Mouse (Mus musculus) brain, adult 2 months (tissue): ENCODE results near the gene Igf1r.

Experiments used
- DNase-seq: peaks from one replicate; pipeline ENCODE4 v3.0.0; 2011; ENCODE audit warnings: low read depth, low spot score

Igf1r gene

DNA sequence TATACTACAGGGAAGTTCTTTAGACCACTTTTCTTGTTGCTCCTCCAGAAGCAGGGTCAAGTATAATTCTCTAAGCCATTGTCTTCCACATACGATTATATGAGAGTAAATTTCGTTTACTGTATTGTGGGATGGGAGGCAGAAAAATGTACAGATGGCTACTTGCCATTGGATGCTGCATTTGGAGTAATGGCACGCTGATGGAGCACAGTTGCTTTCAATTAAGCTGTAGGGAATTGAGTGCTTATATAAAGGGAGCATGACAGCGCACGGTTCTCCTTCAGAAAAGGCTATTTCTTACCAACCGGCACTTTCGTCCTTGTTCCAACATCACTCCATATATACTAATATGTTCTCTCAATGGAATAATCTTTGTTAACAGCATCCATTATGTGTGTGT lies 96.4 kb downstream of the Igf1r start:
- DNase-seq: no peak

DNA sequence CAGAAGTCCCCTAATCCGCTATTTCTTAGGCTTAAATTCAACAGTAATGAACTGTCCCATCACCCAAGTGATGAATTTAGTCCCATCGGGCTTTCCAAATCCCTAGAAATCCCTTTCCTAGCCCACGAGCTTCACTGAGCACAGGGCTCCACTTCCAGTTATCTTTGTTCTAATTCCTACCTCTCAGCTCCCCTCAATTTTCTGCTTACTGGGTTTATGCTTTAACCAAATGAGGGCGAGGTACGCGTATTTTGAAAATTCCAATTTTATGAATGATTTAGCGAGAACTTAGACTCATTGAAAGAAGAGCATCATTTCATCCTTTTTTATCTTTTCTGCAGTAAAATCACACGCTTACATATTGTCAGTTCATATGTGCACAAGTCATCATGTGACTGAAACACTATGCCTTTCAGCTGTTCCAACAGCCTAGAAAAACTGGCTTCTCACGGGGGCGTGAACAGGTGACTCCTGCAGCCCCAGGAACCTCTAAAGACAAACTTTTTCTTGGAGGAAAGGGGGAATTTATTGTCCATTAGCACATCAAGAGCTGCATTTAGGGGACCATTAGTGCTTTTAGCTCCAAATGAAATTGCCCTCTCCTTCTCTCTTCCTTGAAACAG lies 100.5 kb downstream of the Igf1r start:
- DNase-seq: no peak

DNA sequence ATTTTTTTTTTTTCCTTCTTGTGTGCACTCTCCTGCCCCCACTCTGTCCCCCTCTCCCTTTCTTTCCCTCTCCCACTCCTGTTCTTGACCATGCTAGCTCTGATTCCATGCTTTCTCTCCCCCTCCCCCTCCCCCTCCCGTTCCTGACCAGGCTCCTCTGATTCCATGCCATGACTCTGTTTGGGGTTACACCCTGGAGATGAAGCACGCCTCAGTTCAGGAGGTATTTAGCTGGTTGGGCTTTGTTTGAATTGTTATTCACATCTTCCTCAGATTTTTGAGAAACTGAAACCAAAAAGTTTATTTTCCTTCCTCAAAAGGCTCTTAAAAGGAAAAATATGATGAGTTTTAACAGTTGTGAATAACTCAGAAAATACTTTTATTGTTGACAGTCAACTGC lies 101.9 kb downstream of the Igf1r start:
- no peak for DNase-seq

DNA sequence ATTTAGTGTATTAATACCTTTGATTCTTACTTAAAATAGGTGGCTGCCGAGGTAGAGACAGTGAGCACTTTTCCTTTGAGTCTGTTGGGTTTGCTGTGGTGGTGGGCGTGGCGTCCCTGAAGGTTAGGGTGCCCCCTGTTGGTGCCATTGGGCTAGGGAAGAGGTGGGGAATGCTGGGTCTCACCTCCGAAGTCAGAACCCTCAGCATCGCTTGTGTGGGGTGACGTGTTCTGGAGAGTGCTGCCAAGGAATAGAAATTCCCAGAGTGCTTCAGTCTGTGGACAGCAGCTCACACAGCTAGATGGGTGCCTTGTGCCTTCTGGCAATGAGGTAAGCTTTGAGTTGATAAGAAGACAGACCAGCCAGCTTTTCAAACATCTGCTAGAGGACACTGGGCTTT lies 102.3 kb downstream of the Igf1r start:
- DNase-seq: peak; percentile 33

DNA sequence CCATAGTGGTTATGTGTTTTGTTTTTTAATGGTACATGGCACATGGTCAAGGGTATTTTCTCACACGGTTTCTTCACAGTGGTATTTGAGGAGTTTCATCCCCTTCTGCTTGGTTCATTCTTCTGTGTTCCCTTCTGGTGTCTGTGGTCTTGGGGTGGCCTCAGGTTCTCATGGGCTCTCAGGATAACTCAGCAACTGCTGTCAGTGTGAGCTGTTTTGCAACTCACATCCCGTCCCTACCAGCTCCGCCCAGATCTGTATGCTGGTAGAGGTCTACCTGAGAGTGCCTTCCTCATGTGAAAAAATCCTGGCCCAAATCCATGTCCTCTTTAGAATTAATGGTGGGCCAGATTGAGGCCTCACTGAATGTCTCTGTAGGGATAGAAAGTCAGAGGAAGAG lies 104.4 kb downstream of the Igf1r start:
- DNase-seq: no peak

DNA sequence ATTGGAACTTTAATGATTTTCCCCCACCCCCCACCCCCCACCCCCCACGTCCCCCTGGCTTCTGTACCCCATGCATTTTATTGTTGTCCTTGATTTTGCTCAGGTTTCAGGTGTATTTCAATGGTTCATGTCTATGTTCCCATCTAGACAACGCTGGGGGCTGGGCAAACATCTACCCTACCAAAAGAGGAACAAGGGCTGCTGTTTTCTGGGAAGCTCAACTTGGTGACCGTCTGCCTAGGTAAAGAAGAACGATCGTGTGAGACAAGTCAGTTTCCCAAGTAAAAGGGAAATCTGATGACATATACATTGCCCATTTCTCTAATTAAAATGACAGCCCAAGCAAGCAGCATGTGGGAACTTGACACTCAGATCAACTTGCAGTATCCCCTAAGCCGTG lies 107.1 kb downstream of the Igf1r start:
- no peak for DNase-seq

DNA sequence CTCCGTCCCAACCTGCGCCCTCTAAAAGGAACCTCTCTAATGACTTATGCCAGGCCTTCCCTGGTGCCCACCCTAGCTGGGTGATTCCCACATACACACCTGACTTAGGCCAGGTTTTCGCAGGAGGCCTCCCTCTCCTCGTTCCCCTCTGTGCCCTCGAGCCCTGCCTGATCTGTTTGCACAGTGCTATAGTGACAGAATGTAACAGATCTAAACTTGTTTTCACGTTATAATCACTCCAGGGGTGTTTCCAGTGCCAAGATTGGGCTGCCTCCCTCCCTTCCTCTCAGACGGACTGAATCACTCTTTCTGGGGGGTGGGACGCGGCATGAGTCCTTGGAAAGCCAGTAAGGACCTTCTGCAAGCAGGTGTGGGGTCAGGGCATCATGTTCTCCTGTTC lies 108.8 kb downstream of the Igf1r start:
- DNase-seq: no peak

DNA sequence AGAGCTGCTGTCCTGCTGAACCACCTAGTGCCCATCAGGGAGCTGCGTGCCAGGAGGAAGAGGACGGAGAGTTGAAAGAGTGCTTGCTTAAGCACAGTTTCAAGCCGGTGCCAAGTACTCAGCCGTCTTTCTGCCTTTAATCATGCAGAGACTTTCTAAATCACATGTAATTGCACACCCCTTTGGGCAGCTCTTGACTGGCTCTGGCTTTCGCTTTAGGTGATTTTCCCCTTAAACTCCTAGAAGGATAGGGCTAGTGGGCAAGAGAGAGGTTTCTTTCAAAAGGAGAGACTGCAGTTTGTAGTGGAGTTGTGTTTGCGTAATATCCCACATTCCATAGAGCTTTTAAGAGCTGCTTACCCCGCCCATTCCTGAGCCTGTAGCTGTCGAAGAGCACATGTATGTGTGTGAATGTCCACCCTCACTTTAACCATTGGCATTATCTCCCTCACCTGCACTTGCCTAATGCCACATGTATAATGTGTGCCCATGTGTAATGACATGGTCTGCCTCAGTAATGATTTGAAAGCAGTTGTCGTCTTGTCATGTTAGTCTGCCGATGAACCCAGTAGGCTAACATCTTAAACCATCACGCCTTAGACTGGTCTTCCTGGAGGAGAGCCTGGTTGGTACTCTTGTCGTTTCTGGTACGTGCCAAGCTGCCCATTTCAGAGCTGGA lies 109.7 kb downstream of the Igf1r start:
- no peak for DNase-seq

DNA sequence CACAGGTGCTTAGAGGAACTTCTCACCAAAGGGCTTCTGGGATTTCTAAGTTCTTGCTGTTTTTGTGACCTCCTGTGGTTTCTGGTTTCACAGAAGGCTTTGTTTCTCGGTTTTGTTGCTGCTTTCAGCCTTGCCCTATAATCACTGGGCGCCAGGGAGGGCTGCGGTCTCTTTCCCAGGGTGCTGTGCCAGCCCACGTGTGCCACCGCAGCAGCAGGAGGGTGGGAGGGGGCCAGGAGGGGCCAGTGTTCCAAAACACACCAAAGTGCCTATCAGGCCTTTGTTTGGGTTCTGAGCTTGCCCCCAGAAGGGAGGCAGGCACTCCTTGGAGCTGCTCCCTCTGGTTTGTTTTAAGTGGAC lies 110.2 kb downstream of the Igf1r start:
- no peak for DNase-seq

DNA sequence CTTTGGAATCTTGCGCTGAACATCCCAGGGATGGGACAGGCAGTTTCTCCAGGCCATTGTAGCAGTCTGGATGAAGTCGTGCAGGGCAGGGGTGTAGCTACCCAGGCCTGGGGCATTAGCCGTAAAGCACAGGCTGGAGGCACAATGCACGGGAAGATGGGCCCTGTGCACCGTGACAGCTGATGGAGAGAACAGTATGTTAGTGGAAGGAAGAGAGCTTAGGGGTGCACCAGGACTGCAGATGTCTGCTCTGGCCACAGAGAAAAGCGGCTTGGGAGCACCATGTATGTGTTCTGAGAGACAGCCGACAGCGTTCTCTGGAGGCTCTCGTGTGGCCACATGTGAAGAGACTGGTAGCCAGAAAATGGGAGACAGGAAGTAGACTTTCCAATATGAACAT lies 111.1 kb downstream of the Igf1r start:
- DNase-seq: no peak

DNA sequence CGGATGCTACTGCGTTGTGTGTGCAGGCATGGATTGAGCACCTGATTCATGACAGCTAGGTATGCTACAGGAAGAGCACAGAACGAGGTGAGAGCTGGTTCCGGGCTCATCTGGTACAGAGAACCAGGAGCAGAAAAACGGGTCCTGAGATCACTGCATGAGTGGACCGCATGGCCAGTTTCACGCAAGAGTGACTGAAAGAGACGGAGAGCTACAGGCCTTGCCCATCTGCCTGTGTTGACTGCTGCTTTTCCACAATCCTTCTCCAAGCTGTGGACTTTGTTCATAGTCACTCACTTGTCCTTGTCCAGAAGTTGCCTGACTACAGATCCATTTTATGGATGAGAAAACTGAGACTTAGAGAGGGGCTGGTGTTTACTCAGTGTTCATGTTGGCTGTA lies 111.5 kb downstream of the Igf1r start:
- DNase-seq: no peak

DNA sequence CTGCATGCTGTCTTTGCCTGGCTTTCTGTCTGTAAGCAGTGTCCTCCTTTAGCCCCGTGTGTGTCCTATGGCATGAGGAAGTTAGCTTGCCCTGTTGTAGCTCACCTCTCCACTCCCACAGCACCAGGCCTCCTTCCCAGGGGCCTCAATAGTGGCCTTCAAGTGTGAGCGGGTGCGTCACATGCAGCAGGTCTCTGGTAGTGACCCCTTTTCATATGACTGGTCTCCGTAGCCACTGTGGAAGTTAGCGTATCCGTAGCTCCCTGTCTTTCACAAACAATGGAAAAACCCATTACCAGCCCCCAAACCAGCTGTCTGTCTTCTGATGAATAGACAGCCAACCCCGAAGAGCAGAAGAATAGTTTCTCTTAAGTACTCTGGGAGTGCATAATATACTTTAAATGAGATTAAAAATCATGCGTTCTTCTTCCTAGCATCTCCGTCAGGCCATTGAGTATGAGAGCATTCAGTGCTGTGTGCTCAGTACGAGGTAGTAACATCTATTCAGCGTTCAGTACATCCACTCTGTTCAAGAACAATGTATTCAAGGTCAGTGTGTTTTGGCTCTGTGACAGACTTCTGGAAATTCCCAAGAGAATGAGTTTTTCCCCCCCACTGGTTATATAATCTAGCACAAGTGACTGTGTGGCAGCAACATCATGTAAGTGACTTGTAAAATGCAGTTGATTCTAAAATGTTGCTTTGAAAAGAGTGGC lies 112.2 kb downstream of the Igf1r start:
- DNase-seq: peak; percentile 78

DNA sequence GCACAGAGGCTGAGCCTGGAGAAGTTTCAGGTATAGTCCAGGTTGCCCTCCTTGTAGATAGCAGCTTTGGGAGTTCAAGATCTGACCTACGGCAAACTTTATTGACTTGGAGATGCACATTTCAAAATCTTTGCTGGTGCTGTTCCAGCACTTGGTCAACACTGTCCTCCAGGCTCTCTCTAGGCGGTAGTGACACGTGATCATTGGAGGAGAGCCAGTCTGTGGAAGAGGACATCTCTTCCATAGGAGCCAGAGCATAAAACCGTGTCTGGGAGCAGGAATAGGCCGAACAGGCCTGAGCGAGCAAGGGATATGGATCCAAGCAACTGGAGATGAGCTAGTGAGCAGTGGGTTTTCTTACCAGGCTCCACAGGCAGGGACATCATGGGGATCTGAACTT lies 113.3 kb downstream of the Igf1r start:
- DNase-seq: peak; percentile 58

DNA sequence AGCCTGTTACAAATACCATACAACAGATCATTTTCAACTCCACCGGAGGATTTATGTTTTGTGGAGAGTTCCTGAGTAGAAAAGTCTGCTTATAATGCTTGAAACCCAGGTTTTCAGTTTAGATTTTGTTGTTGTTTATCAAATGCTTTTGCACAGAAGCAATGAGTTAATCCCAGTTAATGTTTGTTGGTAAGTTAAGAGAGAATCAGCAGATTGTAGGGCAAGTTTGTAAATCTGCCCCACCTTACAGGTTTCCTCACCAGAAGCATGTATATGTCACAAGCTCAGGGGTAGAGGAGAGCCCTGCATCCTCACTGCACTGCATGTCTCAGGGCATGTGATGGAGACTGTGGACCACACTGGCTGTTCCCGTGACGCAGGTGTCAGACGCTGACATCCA lies 114.7 kb downstream of the Igf1r start:
- DNase-seq: no peak

DNA sequence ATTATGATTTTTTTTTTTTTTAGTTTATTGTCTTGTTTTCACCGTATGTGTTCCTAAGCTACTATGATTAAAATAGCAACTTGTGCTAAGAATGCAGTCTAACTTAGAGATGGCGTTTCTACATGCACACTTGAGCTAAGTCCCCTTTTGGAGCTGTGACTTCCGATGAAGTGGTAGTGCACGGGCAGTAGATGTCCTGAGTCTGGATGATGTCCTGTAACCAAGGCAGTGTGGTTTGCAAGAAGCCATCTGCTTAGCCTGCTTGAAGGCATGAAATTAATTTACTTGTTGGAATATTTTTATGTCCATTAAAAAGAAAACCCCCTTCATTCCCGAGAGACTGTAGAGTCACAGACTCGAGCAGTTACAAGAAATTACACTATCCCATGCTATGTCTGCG lies 116.7 kb downstream of the Igf1r start:
- DNase-seq: no peak

DNA sequence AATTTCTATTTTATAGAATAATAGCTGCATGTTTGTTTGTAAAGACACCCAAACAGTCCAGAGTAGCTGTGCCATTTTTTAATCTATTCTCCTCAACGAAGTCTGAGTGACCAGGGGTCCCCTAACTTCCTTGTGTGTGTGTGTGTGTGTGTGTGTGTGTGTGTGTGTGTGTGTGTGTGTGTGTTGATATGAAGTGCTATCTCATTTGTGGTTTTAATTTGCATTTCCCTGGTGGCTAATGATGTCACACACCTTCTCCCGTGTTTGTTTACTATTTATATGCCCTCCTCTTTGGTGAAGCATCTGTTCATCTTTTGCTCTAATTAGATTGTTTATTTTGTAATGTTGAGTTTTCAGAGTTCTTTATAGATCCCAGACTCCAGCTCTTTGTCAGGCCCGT lies 117.4 kb downstream of the Igf1r start:
- no peak for DNase-seq

DNA sequence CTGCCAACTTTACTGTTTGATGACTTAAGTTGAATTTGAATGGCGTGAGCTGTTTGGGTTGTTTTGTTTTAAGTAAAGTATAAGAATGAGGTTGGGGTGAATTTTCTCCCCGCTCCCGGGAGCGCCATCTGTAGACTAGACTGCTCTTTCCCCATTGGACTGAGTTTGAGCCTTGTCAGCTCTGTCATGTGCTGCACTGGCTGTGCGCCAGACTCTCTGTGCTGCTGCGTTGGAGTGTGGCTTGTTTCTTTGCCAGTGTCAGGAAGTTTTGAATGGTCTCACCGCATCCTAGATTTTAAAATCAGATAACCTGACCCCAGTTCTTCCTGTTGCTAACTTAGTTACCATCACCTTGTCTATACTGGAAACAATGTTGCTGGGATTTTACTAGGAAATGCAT lies 118.0 kb downstream of the Igf1r start:
- peak; percentile 92 for DNase-seq

DNA sequence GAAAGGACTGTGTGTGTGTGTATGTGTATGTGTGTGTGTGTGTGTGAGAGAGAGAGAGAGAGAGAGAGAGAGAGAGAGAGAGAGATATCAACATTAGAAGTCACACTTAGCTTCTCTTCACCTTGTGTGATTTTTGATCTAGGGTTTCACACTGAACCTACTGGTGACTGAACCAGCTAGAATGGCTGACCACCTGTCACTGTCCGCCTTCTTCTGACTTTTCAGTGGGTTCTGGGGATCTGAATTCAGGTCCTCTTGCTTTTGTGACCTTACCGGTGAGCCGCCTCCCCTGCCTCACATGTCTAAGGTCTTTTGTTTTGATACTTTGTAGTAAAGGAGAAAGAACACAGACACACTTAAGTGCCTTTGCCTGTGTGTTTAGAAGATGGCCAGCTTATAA lies 118.4 kb downstream of the Igf1r start:
- DNase-seq: no peak

DNA sequence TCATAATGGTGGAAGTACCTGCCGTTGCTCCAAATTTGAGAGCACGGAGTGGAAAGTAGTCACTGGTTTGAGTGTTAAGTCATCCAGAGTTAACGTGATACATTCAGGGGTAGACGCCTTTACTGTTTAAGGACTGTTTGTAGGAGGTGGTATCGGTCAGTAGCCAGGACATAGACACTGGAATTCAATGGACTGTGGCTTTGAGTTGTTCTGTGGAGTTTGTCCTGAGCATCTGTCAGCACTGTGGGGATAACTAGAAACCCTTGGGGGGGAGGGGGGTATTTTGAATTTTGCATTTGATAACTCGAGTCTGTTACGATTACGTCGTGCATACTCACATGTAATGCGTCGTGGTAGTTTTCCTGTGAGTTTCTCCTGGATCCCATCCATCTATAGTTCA lies 119.1 kb downstream of the Igf1r start:
- no peak for DNase-seq

DNA sequence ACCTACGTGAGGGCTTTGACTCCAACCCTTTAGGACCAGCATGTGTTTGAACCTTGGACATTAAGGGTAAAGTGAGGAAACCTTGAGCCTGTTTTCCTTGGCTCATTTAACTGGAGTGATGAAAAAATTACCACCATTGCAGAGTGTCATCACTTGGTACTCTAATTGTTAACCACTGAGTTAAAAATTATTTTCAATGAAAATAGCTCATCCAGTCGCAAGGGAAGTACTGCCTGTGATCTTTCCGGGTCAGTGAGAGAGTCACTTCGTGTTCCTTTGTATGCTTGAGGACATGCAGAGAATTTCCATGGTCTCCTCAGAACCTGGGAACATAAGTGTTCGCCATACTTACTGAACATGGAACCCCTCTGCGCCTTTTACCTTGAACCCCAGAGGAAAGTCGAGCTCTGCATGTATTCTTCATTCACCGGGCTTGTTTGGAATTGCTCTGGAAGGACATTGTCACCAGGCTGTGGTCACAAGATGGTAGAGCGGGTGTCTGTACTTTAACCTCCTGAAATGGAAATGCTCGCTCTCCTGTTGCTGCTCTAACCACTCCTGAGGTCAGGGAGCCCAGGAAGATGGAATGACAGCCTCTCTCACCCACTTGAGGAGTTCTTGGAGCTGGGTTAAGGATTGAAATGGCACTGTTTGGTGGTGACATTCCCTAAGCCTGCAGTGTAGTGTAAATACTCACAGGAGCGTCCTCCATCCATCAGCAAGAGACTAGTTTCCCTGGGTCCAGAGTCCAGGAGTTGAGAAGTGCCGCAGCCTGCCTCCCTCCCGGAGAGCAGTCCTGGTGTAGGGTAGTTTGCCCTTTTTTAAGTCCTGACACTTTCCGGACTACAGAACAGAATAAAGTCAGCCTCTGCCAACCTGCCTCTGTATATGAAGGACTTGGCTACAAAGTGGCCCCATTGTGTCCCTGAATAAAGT lies 120.2 kb downstream of the Igf1r start:
- DNase-seq: no peak

DNA sequence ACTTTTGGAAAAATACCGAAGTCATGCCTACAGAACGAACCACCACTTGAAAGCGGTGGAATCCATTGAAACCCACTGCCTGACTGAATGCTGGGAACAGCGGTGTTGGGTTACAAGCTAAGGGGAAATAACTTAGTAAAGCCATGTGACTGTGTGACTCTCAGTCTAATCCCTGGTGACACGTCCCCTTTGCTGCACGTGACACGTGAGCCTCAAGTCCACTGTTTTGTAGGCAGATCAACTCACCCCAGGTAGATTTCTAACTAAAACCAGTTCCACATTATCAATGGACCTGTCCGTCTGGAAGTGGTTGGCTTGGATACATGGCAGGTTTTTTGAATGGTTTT lies 120.8 kb downstream of the Igf1r start:
- no peak for DNase-seq

DNA sequence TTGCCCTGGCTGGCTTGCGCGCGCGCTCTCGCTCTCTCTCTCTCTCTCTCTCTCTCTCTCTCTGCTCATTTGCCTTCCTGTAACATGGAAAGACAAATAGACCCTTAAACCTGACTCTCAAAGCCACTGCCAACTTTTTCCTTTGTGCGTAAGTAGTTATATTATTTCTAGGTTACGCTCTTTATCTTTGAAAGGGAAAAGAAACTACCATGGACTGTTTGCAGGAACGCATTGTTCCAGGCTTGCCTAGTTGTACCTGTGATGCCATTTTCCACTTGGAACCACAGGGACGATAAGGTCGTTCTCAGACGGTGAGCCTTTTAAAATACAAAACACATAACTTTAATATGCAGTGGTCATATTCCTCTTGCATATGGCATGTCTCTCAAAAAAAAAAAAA lies 122.1 kb downstream of the Igf1r start:
- no peak for DNase-seq
